Mouse (Mus musculus) naive thymus-derived CD4-positive, alpha-beta T cell, adult 5 months (primary cell): ENCODE data around the gene Ptk7. TPM values are rescaled to one million over a fixed set of nuclear protein-coding genes. Genes with fewer than 3 reads are reported as not detected.

Source experiments
- polyA plus RNA-seq: library from polyadenylated mRNA; unstranded; fragments of 100-300 nt; shearing (Covaris generic); gene quantifications from one replicate; pipeline ENCODE4 v1.2.1, GENCODE M21; 2017

The Ptk7 gene
- polyA plus RNA-seq, result not detected

GRCm38 (mm10) chr17:46628791-46629684, at the start of gene Ptk7:
TSS of gene Ptk7 (minus strand) at chr17:46629504.

GRCm38 (mm10) chr17:46678416-46678815, 49.1 kb upstream of the Ptk7 start, which contains the start of gene Mea1:
TSS of gene Mea1 (plus strand) at chr17:46678793.

GRCm38 (mm10) chr17:46673850-46674529, 44.7 kb upstream of the Ptk7 start, which contains the start of gene Rrp36:
TSS of gene Rrp36 (minus strand) at chr17:46674352.

GRCm38 (mm10) chr17:46650232-46651031, 21.1 kb upstream of the Ptk7 start, which contains the start of gene Cul7:
TSS of gene Cul7 (plus strand) at chr17:46650337.

GRCm38 (mm10) chr17:46645561-46646321, 16.4 kb upstream of the Ptk7 start, which contains the start of the genes Klc4 and Mrpl2:
TSS of gene Klc4 (minus strand) at chr17:46646022.
TSS of gene Mrpl2 (plus strand) at chr17:46646229.

GRCm38 (mm10) chr17:46555673-46556583, 73.4 kb downstream of the Ptk7 start, which contains the start of gene Srf:
TSS of gene Srf (minus strand) at chr17:46556175.

GRCm38 (mm10) chr17:46545813-46546564, 83.3 kb downstream of the Ptk7 start, which contains the start of gene Cul9:
TSS of gene Cul9 (minus strand) at chr17:46546388.

Other genes starting within 250 kb of the Ptk7 start
- gene Zfp318, start 245.8 kb downstream of the Ptk7 start, polyA plus RNA-seq, result 10.7 TPM
- gene Crip3, start 200.6 kb downstream of the Ptk7 start, polyA plus RNA-seq, result not detected
- gene Slc22a7, start 191.0 kb downstream of the Ptk7 start, polyA plus RNA-seq, result not detected
- gene Ttbk1, start 141.8 kb downstream of the Ptk7 start, polyA plus RNA-seq, result not detected
- gene Dnph1, start 132.8 kb downstream of the Ptk7 start, polyA plus RNA-seq, result not detected
- gene Cul9, start 83.1 kb downstream of the Ptk7 start, polyA plus RNA-seq, result 9.0 TPM
- gene Srf, start 73.3 kb downstream of the Ptk7 start, polyA plus RNA-seq, result 33.1 TPM
- 21.3 TPM for gene Klc4, start 16.5 kb upstream of the Ptk7 start, polyA plus RNA-seq
- 44.7 TPM for gene Mrpl2, start 16.7 kb upstream of the Ptk7 start, polyA plus RNA-seq
- 4.3 TPM for gene Cul7, start 20.8 kb upstream of the Ptk7 start, polyA plus RNA-seq
- 39.7 TPM for gene Rrp36, start 44.8 kb upstream of the Ptk7 start, polyA plus RNA-seq
- 64.7 TPM for gene Mea1, start 49.3 kb upstream of the Ptk7 start, polyA plus RNA-seq
- gene Klhdc3, start 51.4 kb upstream of the Ptk7 start, polyA plus RNA-seq, result 105 TPM
- gene Ppp2r5d, start 75.6 kb upstream of the Ptk7 start, polyA plus RNA-seq, result 65.1 TPM
- gene Pex6, start 82.0 kb upstream of the Ptk7 start, polyA plus RNA-seq, result 33.2 TPM
- 0.66 TPM for gene Gnmt, start 99.7 kb upstream of the Ptk7 start, polyA plus RNA-seq
- 44.5 TPM for gene Cnpy3, start 122.7 kb upstream of the Ptk7 start, polyA plus RNA-seq
- gene Ptcra, start 134.2 kb upstream of the Ptk7 start, polyA plus RNA-seq, result not detected
- 30.2 TPM for gene 2310039H08Rik, start 143.1 kb upstream of the Ptk7 start, polyA plus RNA-seq
- 69.8 TPM for gene Rpl7l1, start 153.2 kb upstream of the Ptk7 start, polyA plus RNA-seq
- gene Bicral, start 229.0 kb upstream of the Ptk7 start, polyA plus RNA-seq, result 24.5 TPM